Mouse (Mus musculus): ENCODE data around the gene Asb4.
"Not testable (repeated sequence)": the region's sequence is repeated elsewhere in the genome, so short reads cannot be mapped to it uniquely, and the experiment has no call there.

Gene Asb4

DNA sequence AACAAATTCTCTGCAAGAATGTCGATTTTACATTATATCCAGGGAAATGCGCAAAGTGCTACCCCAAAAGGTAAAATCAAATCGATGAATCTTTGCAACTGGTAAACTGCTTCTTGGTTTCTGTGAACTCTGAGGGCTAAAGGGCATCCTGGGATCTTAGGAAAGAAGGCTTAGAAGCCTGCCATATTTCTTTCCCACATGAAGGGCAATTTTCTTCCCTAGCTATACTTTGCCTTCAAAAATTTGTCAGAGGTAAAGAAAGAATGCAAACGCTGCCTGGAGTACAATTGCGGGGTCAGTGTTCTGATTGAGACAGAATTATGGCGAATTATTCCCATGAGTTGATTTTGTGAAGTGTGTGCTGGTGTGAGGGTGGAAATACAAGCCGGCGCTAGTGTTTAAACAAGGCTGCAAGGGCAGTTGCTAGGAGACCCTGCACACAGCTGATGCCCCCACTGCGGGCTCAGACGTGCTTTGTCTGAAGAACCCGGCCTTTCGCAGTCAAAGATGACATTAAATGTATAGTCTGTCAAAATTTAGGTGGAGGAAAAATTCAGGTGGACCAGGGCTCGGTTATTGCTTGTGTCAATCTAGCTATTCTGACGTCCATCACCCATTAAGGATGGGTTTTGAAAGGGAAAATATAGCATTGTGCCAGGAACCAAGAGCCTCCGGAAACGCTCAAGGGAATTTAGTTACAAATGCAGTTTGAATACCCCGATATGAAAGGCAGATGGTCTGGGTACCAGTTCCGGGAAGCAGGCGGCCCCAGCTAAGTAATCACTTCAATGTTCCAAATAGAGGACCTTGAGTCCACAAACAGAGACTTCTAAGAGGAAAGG is at the start of gene Asb4:
Gene Asb4, plus strand, starts transcription at position 51 of the 842 bp plus-strand sequence.
- CTCF ChIA-PET, result no interaction called here

DNA sequence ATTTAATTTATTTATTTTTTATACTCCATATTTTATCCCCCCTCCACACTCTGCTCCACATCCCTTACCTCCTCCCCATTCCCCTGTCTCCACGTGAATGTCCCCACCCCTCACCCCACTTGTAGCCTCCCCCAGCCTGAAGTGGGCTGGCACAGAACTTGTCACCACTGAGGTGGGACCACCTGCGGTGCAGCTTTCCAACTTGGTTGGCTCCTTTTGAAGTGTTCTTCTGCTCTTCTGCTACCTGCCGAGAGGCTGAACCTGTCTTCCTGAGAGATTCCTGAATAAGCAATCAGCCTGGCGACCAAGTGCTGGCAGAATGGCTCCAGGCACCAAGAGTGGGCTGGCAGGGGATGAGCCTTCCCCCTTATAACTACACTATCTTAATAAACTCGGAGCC is 49.2 kb upstream of the Asb4 start:
- CTCF ChIA-PET, result no interaction called here

DNA sequence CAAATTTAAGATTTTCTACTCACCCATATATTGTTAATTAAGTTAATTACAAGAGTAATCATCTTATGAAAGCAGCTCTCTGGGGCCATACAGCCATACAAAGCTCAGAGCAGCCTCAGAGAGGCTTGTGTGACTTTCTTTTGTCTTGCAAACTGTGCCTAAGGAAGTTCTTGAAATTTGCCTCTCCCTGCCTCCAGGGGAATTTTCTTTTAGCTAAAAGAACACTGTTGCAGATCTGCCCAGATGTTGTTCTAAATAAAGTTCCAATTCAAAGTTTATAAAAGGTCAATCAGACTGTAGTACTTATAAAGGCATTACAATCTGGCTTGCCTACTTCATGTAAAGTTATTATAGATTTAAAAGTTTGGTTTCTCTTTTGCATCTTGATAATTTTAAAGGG is 47.2 kb upstream of the Asb4 start:
- CTCF ChIA-PET, result not testable (repeated sequence)

DNA sequence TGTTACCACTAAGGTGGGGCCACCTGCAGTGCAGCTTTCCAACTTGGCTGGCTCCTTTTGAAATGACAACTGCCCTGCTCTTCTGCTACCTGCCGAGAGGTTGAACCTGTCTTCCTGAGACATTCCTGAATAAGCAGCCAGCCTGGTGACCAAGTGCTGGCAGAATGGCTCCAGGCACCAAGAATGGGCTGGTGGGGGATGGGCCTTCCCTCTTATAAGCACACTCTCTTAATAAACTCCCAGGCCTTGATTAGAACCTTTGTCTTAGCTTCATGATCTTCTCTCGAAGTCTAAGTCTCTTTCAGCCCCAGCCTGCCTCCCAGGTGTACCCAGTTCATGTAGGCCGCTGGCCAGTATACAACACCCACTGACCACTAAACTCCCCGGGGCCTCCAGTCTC is 44.4 kb upstream of the Asb4 start:
- CTCF ChIA-PET, result not testable (repeated sequence)

DNA sequence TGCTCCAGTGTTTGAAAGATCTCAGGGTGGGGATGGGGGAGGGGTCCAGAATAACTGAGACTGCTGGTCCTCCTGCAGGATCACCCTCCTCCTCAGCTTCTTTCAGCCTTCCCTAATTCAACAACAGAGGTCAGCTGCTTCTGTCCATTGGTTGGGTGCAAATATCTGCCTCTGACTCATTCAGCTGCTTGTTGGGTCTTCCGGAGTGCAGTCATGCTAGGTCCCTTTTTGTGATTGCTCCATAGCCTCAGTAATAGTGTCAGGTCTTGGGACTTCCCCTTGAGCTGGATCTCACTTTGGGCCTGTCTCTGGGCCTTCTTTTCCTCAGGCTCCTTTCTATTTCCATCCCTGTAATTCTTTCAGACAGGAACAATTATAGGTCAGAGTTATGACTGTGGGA is 43.9 kb upstream of the Asb4 start:
- CTCF ChIA-PET, result not testable (repeated sequence)

DNA sequence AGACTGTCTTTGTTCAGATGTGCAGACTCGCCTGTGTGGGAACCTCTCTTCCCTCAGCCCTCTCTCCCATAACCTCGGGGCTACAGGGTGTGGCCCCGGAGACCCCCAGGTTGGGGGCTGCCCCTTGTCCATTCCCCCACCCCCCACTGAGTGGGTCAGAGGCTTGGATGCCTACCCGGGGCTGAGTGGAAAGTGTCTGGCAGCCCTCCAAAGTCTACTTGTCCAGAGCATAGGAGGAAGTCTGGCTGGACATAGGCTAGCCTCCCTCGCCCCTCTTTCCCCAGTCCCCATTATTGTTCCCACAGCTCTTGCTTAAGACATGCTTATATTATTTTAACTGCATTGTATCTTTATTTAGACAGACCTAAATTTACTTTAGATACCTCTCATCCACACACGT is 38.9 kb upstream of the Asb4 start:
- CTCF ChIA-PET, result no interaction called here

DNA sequence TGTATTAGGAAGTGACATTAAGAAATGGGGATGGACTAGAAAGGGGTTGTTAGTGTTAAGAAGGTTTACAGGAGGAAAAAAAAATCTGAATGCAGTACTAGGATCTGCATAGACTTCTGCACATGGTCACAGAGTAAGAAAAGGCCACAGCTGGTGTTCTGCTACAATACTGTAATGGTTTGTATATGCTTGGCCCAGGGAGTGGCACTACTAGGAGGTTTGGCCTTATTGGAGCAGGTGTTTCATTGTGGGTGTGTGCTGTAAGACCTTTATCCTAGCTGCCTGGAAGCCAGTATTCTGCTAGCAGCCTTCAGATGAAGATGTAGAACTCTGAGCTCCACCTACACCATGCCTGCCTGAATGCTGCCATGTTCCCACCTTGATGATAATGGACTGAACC is 25.3 kb upstream of the Asb4 start:
- CTCF ChIA-PET, result no interaction called here

DNA sequence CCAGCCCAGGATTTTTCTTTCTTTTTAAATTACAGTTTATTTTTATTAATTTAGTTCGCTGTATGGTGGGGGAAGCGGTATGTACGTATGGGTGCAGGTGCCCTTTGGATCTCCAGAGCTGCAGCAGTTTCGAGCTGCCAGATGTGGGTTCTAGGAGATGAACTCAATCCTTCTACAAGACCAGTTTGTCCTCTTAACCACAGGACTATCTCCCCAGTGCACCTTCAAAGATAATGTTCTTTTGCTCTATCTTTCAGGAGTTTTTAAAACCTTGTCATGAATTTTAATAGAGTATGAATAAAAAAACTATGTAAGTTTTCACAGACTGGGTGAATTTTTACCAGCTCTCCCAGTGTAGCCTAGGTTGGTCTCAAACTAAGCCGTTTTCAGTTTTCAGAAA is 22.8 kb upstream of the Asb4 start:
- CTCF ChIA-PET, result no interaction called here

DNA sequence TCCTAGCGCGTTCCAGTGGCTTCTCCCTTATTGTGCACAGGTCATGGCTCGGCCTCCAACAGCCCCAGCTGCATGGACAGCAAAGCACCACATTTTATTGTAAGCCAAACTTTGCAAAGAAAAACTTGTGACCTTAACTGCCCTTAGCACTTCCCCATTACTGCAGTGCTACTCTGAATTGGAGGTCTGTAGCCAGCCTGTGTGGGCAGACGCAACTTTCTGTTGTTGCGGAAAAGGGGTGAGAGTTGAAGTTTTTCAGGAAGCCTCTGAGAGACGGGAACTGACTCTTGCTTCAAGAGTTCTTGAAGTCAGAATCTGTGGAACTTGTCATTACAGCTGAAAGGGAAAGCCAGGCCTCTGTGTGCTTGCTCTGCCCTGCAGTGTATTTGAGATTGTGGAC is 21.2 kb upstream of the Asb4 start:
- CTCF ChIA-PET, result interaction anchor here (0.6 kb wide), 1 partner anchor 39 kb away, joined by 10 read pairs; no protein-coding TSS in a partner anchor

DNA sequence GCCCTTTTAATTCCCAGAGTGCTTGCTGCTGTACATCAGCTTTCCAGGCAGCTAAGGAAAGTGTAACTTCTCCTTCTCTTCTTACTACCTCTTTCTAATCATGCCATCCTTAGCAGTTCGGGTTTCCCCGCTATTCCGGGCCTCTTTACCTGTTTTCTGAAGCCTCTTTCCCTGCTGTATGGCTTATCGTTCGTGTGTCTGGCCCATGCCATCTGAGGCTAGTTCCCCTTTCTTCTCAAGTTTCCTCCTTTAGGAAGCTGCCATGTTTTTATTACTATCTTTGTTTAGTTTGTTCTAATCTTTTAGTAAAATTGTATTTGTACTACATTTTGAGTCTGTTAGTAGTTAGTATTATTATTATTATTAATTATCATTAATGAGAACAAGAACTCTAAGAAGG is 17.3 kb upstream of the Asb4 start:
- CTCF ChIA-PET, result no interaction called here

DNA sequence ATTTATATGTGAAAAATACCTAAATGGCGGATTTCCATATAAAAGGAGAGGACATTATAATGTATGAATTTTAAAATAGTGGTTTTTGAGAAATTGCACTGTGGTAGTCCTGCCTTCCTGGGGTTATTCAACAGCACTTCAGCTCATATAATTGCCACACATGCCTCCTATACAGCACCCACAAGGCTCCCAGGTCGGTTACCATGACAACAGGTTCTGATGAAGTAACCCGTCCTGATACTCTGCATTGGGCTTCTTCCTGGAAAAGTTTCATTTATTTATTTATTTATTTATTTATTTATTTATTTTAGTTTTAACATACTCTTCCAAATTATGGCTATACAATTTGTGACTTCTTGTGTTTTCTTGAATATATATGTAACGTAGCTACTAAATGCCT is 6.3 kb upstream of the Asb4 start:
- CTCF ChIA-PET, result interaction anchor here (0.5 kb wide), 1 partner anchor 80 kb away, joined by 18 read pairs; no protein-coding TSS in a partner anchor

DNA sequence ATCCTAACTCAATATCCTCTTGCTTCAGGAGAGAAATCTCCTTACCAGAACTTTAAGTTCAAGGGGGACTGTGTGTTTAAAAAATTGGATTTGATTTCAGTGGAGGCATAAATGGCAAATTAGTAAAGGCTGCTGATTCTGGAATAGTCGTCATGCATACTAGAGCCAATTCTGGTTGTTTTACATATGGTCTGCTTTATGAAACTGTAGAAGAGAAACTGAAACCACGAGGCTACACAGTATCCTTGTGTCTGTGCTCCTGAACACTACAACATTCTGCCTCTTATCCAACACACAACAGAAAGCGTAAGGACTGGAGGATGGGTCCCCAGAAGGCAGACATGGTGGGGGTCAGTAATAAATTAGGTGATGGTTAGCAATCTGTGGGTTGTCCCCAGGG is 4.1 kb upstream of the Asb4 start:
- CTCF ChIA-PET, result no interaction called here

DNA sequence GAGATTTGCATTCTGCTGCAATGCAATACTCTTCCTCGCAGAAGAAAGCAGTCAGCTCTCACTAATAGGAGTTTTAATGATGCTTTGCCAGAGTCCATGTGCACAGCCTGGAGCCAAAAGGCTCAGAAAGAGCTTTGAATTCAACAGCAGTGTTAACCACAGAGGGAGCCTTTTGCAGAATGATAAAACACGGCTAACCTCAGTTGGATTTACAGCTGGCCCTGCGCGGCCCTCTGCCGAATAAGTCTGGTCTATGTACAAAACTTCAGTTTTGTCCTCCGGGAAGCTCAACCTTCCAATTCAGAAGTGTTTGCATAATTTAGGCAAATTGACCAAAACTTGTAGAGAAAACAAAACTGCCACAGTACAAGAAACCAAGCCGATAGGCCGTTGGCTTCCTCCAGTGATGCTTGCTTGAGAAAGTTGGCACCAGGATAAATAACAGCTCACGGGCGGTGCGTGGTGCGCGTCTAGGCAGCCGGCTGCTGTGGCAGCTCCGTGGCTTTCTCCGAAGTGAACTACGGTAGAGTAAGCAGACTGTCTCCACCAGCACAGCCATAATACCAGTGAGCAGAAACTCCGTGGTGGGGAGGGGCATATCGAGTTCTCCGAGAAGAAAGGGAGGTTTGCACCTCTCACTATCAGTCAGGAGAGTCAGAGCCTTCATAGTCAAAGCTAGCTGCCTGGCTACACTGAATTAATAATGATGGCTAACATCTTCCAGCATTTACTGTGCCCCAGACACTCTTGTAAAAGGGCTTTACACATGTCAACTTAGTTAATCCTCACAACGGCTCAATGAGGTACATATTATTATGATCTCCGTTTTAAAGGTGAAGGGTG is 3.2 kb upstream of the Asb4 start:
- CTCF ChIA-PET, result no interaction called here

DNA sequence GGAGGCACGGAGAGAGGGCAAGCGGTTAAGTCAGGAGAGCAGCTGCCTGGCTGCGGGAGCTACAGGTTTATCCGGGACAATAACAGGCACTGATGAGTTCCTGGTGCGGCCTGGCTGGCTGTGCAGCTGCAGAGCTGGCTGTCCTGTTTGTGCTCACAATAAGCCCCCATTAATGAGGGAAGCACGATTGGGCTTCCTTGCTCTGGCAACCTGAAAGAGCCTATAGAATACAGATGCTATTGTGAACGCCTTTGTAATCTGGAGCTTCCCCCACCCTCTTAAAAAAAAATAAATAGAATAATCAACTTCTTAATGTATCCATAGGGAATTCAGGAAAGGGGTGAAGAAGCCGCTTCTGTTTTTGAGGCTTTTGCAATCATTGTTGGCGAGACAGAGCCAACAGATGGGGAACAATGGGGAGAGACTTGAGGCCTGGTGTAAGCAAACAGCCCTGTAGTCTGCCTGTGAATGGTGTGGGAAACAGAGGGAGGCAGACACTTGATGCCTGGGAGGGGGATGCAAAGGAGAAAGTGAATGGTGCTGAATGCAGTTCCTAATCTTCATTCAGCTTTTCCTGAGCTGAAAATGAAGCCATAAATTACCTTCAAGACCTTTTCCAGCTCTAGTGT is 2.4 kb upstream of the Asb4 start:
- CTCF ChIA-PET, result no interaction called here

DNA sequence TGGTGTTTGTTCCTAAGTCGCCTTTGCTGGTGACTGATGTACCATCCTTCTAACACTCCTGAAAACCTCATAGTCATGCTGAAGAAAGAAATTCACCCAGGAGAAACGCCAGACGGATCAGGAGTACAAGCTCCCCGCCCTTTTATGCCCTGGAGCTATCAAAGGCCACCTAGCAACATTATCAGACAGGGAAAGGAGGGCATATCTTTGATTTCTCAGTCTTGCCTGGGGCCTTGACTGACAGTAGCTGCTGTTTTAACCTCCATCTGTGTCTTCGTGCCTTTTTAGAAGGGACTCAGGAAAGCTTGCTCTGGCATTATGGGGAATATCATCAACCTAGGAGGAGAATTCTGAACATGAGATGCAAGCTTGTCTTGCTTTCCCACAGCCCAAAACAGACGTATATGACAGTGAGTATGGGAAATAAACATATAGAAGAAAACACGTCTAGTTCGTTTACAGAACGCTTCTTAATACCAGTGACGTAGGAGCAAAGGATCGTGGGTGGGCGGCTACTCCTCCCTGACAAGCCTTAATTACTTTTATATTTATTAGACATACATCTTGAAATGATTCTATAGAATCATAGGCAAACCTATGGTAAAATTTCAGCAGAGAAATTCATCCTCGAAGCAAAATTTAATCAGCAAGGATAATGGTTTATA is 1.1 kb upstream of the Asb4 start:
- CTCF ChIA-PET, result no interaction called here

DNA sequence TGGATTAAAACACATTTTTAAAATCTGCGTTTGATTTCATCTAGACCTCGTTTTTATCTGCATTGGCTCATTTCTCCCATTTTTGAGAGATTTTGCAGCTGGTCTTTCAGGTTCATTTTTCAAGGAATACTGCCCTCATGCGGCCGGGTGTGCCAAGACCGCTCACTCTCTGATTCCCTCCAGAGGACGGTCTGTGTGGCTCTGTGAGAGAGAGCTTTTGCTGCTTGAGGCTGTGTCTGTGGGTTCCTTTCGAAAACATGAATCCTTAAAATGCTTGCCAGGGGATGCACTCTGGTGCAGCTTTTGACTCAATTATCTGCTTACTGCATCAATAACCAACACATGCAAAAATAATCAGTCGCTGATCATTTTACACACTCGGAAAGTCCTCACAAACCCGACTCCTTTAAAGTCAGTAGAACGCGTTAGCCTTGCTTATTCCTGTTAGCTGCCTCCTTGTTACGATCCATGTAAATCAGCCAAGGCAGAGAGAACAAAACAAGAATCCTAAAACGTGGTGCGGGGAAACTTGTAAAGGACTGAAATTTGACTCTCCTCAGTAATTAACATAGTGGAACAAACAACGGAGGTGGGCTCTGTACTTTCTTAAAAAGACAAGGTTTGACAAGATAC is 487 bp upstream of the Asb4 start:
- CTCF ChIA-PET, result no interaction called here

DNA sequence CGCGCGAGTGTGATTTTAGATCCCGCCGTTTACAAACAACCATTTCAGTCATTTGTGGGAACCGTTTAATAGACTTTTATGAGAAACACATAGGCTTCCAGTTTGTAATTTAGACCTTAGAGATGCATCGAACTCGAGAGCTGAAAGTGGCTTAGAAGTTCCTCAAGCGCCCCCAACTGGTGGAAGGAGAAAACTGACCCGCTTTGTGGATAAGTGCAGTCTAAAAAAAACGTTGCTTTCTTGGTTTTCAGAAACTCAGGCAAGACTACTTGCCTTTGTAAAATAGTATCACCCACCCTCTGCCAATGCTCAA is 948 bp downstream of the Asb4 start:
- CTCF ChIA-PET, result interaction anchor here (0.7 kb wide), 1 partner anchor 830 kb away, joined by 4 read pairs; no protein-coding TSS in a partner anchor

DNA sequence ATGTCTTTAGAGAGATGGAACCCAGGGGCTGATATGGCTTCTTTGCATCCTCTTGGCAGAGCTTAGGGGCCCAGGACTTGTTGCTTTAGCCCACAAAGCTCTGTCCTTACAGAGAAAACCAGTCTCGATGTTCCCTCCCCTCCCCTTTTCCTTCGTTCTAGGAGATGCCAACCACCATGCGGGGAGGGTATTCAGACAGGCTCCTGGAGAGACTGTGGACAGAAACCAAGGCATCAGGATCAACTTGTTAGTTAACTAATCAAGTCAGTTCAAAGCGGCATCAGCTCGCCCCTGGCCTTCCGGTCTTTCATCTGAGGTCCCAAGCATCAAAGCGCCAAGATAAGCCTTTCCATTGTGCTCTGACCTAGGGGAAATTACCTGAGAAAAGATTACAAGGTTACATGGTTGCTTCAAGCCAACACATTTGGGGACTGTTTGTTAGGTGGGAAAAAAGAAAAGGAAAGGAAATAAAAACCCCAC is 2.0 kb downstream of the Asb4 start:
- CTCF ChIA-PET, result interaction anchor here (0.7 kb wide), 1 partner anchor 781 kb away, joined by 11 read pairs; no protein-coding TSS in a partner anchor

DNA sequence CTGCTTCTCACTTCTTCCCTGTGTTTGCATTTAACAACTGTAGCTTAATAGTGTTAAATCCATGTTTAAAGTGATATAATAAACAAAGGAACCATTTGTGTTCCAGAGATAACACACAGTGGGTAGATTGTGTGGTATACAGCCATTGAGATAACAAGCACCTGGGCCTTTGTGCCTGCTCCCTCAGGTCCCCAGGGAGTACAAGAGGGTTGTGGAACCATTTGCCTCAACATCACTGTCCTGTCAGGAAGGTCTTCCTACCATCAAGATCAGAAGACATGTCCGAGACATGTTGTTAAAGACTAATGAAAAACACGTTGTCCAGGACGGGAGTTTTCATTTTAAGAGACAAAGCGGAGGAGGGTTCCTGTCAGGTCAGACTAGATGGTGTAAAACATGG is 3.3 kb downstream of the Asb4 start:
- CTCF ChIA-PET, result interaction anchor here (0.6 to 0.7 kb wide), 2 partner anchors 85 to 169 kb away, joined by 3 read pairs; no protein-coding TSS in a partner anchor

DNA sequence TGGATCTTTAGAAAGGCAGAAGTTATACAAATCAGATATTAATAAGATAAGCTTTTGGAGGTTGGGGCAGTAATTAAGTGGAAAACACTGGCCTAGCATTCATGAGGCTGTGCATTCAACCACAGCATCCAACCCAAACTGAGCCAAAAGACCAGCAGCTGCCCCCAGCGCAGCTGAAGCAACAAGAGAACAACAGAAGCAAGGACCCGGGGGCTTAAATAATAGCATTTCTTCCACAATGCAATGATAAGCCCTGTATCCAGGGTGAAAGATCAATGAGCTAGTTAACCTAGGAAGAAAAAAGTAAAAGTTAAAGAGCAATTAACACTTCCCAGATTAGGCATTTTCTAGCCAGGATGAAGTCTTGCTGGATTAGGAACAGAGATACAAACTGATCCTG is 4.2 kb downstream of the Asb4 start:
- CTCF ChIA-PET, result interaction anchor here (0.6 kb wide), 1 partner anchor 14 kb away, joined by 3 read pairs; no protein-coding TSS in a partner anchor

DNA sequence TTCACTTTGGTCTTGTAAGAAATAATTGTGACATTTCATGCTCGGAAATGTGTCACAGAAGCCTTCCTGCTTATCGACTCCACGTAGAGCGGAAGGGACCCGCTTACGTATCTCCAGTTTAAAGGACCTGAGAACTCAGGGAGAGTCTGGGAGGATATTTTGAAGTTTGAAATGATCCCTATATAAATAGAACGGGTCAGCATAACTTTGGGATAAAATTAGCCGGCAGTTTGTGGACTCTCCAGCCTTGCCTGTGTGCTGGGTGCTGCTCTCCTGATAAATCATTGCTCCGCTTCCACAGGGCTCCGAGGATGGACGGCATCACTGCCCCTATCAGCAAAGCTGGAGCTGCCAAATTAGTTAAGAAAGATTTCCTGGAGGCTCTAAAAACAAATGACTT is 7.1 kb downstream of the Asb4 start:
- CTCF ChIA-PET, result no interaction called here

All from spleen, embryonic (tissue).